Mouse (Mus musculus) embryo, embryonic 11 days (tissue): ENCODE data around the gene Rbms1.
"Not testable (repeated sequence)": the region's sequence is repeated elsewhere in the genome, so short reads cannot be mapped to it uniquely, and the experiment has no call there.

Experiments
- DNase-seq: peaks from one replicate; pipeline ENCODE4 v3.0.0-alpha.2; 2015

Rbms1 gene

GRCm38 (mm10) chr2:60844259-60844658, 118.7 kb downstream of the Rbms1 start:
- DNase-seq: no peak

- no peak for DNase-seq
Measured at GRCm38 (mm10) chr2:60843633-60844032, 119.4 kb downstream of the Rbms1 start.

GRCm38 (mm10) chr2:60842976-60843375, 120.0 kb downstream of the Rbms1 start:
- peak; percentile 49 for DNase-seq

- no peak for DNase-seq
Measured at GRCm38 (mm10) chr2:60840922-60841321, 122.1 kb downstream of the Rbms1 start.

GRCm38 (mm10) chr2:60839498-60839897, 123.5 kb downstream of the Rbms1 start:
- DNase-seq: no peak

- DNase-seq: no peak
Measured at GRCm38 (mm10) chr2:60838856-60839255, 124.1 kb downstream of the Rbms1 start.

GRCm38 (mm10) chr2:60837616-60838015, 125.4 kb downstream of the Rbms1 start:
- DNase-seq: no peak

- DNase-seq: no peak
Measured at GRCm38 (mm10) chr2:60836237-60836636, 126.8 kb downstream of the Rbms1 start.

- no peak for DNase-seq
Measured at GRCm38 (mm10) chr2:60834293-60834692, 128.7 kb downstream of the Rbms1 start.

- DNase-seq: no peak
Measured at GRCm38 (mm10) chr2:60832254-60832653, 130.7 kb downstream of the Rbms1 start.

GRCm38 (mm10) chr2:60830464-60830863, 132.5 kb downstream of the Rbms1 start:
- DNase-seq: not testable (repeated sequence)

GRCm38 (mm10) chr2:60828908-60829462, 134.0 kb downstream of the Rbms1 start:
- no peak for DNase-seq

- no peak for DNase-seq
Measured at GRCm38 (mm10) chr2:60827152-60827428, 135.9 kb downstream of the Rbms1 start.

- no peak for DNase-seq
Measured at GRCm38 (mm10) chr2:60826406-60827151, 136.4 kb downstream of the Rbms1 start.

- no peak for DNase-seq
Measured at GRCm38 (mm10) chr2:60825690-60826089, 137.3 kb downstream of the Rbms1 start.

- DNase-seq: no peak
Measured at GRCm38 (mm10) chr2:60821635-60822034, 141.4 kb downstream of the Rbms1 start.

- no peak for DNase-seq
Measured at GRCm38 (mm10) chr2:60818632-60819031, 144.4 kb downstream of the Rbms1 start.

- DNase-seq: no peak
Measured at GRCm38 (mm10) chr2:60816307-60816706, 146.7 kb downstream of the Rbms1 start.

- no peak for DNase-seq
Measured at GRCm38 (mm10) chr2:60814788-60815187, 148.2 kb downstream of the Rbms1 start.

GRCm38 (mm10) chr2:60812949-60813348, 150.0 kb downstream of the Rbms1 start:
- DNase-seq: no peak

- no peak for DNase-seq
Measured at GRCm38 (mm10) chr2:60810617-60811016, 152.4 kb downstream of the Rbms1 start.

GRCm38 (mm10) chr2:60809441-60809921, 153.5 kb downstream of the Rbms1 start:
- no peak for DNase-seq

GRCm38 (mm10) chr2:60808822-60809221, 154.2 kb downstream of the Rbms1 start:
- DNase-seq: no peak

GRCm38 (mm10) chr2:60807341-60808195, 155.4 kb downstream of the Rbms1 start:
- DNase-seq: no peak
